Mouse (Mus musculus): ENCODE measurements around the gene Thrb.
A peak's percentile ranks its signal among the peaks of the same experiment; 100 is the strongest.

Gene Thrb

GRCm38 (mm10) chr14:17875946-17876345, 215.9 kb downstream of the Thrb start:
- no peak for DNase-seq (ENCODE audit: low read depth, low spot score)

GRCm38 (mm10) chr14:17879446-17879845, 219.4 kb downstream of the Thrb start:
- peak; percentile 23 for DNase-seq (ENCODE audit: low read depth, low spot score)

- DNase-seq (ENCODE audit: low read depth, low spot score): no peak
These were observed 224.8 kb downstream of the Thrb start for GRCm38 (mm10) chr14:17884884-17885283.

GRCm38 (mm10) chr14:17885320-17885719, 225.3 kb downstream of the Thrb start:
- DNase-seq (ENCODE audit: low read depth, low spot score): no peak

- no peak for DNase-seq (ENCODE audit: low read depth, low spot score)
These were observed 234.7 kb downstream of the Thrb start for GRCm38 (mm10) chr14:17894791-17895190.

GRCm38 (mm10) chr14:17899733-17900413, 239.8 kb downstream of the Thrb start:
- no peak for DNase-seq (ENCODE audit: low read depth, low spot score)

GRCm38 (mm10) chr14:17900414-17900795, 240.3 kb downstream of the Thrb start:
- DNase-seq (ENCODE audit: low read depth, low spot score): no peak

GRCm38 (mm10) chr14:17902426-17902825, 242.4 kb downstream of the Thrb start:
- DNase-seq (ENCODE audit: low read depth, low spot score): no peak

GRCm38 (mm10) chr14:17903121-17903520, 243.1 kb downstream of the Thrb start:
- no peak for DNase-seq (ENCODE audit: low read depth, low spot score)

GRCm38 (mm10) chr14:17904554-17904953, 244.5 kb downstream of the Thrb start:
- no peak for DNase-seq (ENCODE audit: low read depth, low spot score)

GRCm38 (mm10) chr14:17905627-17906026, 245.6 kb downstream of the Thrb start:
- DNase-seq (ENCODE audit: low read depth, low spot score): no peak

- DNase-seq (ENCODE audit: low read depth, low spot score): no peak
These were observed 246.9 kb downstream of the Thrb start for GRCm38 (mm10) chr14:17906931-17907330.

- DNase-seq (ENCODE audit: low read depth, low spot score): no peak
These were observed 251.1 kb downstream of the Thrb start for GRCm38 (mm10) chr14:17911157-17911556.

- DNase-seq (ENCODE audit: low read depth, low spot score): no peak
These were observed 252.6 kb downstream of the Thrb start for GRCm38 (mm10) chr14:17912573-17913207.

- no peak for DNase-seq (ENCODE audit: low read depth, low spot score)
These were observed 255.5 kb downstream of the Thrb start for GRCm38 (mm10) chr14:17915556-17915955.

GRCm38 (mm10) chr14:17916651-17917050, 256.6 kb downstream of the Thrb start:
- DNase-seq (ENCODE audit: low read depth, low spot score): no peak

- no peak for DNase-seq (ENCODE audit: low read depth, low spot score)
These were observed 257.2 kb downstream of the Thrb start for GRCm38 (mm10) chr14:17917124-17917763.

GRCm38 (mm10) chr14:17917899-17918298, 257.8 kb downstream of the Thrb start:
- DNase-seq (ENCODE audit: low read depth, low spot score): no peak

- no peak for DNase-seq (ENCODE audit: low read depth, low spot score)
These were observed 263.0 kb downstream of the Thrb start for GRCm38 (mm10) chr14:17922807-17923704.

- DNase-seq (ENCODE audit: low read depth, low spot score): no peak
These were observed 267.4 kb downstream of the Thrb start for GRCm38 (mm10) chr14:17927469-17927868.

GRCm38 (mm10) chr14:17929585-17929984, 269.5 kb downstream of the Thrb start:
- no peak for DNase-seq (ENCODE audit: low read depth, low spot score)

- DNase-seq (ENCODE audit: low read depth, low spot score): no peak
These were observed 273.4 kb downstream of the Thrb start for GRCm38 (mm10) chr14:17933475-17933874.

Data from A20 (cell line).